Mouse (Mus musculus) erythroblast, embryonic 14.5 days (primary cell): ENCODE results near the gene Tulp2.

Experiments used
- GATA1 ChIP-seq: IDR thresholded peaks from 2 replicates; pipeline ENCODE4 v1.6.1; 2012; ENCODE audit warnings: low read length, inconsistent platforms, mixed read lengths
- TAL1 ChIP-seq: IDR thresholded peaks from 3 replicates; pipeline ENCODE4 v1.6.1; 2012; ENCODE audit warnings: low read length, inconsistent platforms, mixed read lengths

- no peak for TF ChIP-seq TAL1
- TF ChIP-seq GATA1, result peak; percentile 3; the same call in 1 of the 2 replicates
Measured at GRCm38 (mm10) chr7:45486158-45486557, 4.5 kb downstream of the Tulp2 start.
